Mouse (Mus musculus): ENCODE measurements at regions not wholly inside any gene's neighbourhood (a gene's known extent, or its start where the extent isn't known, plus 50 kb on each side); places are given as distances from the start of the nearest gene placed in this dataset.

DNA sequence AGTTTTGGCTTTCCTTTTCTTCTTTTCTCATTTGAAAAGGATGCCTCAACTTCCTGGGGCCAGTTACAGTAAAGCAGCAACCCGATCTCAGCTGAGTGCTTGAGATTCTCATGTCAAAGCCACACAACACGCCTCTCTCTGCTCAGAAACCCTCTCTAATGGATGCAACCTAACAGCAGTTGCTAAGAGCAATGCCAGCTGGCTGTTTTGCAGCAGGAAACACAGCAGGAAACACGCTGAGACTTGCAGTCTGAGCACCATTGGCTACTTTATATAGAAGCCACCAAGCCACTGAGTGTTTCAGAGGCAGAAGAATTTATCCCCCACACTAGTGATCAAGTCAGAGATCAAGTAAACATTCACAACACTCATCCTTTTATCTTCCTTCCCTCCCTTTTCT lies 193.5 kb upstream of the Foxq1 start:
- no peak for TF ChIP-seq CTCF (IDR thresholded peaks at IDR 0.05; ENCODE audit: low read depth)
- Histone ChIP-seq H3K27ac (ENCODE audit: low read depth) (no peak overlapping the region), H3K4me1 (ENCODE audit: insufficient read depth) (no peaks in the 10 kb centered on the region), H3K4me3 (ENCODE audit: low read depth, low read length) (no peak overlapping the region), H3K4me2 (no peak overlapping the region), H3K36me3 (ENCODE audit: insufficient read depth) (no peaks in the 10 kb centered on the region), H3K27me3 (ENCODE audit: insufficient read depth, low read length) (no peaks in the 10 kb centered on the region), H3K9ac (no peak overlapping the region), H3K9me3 (ENCODE audit: low read depth, low read length) (no peaks in the 10 kb centered on the region)
- WGBS = 7% methylated on average over 3 of the region's 3 CpGs
- peak; percentile 82 for DNase-seq
- ATAC-seq (ENCODE audit: insufficient read depth) = peak; percentile 88

DNA sequence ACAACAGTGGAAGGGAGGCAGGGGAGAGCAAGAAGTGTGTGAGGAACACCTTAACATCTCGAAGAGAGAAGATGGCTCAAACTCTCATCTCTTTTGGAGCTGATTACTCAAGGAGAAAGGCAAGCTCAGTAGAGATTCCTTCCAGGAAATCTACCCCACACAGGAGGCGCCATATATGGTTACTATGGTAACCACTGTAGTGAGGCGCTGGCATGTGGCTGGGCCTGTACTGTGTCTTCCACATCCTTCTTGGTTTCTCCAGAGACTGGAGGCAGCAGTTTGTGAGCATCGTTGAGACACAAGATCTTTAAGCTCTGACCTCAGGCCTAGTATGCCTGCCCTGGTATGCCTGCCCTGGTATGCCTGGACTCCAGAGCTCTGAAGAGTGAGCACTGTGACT lies 191.6 kb upstream of the Foxq1 start:
- DNase-seq = no peak
- H3K27ac ChIP-seq (ENCODE audit: low read depth) = no peak overlapping the region

DNA sequence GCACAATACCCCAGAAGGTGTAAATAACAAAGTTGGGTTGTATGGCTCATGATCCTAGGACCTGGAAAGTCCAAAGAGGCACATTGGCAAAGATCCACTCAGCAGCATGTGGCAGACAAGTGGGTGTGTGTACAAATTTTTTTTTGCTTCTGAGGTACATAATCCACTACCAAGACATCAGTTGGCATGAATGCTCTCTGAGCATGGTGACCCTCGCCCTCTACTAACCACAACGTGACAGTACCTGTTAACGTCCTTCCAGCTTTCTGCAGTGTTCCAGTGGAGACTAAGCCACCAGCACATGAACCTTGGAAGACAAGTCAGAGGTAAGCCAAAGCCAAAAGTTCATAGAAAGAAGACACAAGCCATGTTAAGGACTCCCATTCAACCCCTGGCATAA lies 188.7 kb upstream of the Foxq1 start:
- Histone ChIP-seq H3K9me3 (ENCODE audit: low read depth, low read length) (no peaks in the 10 kb centered on the region), H3K9ac (no peak overlapping the region), H3K4me1 (ENCODE audit: insufficient read depth) (no peaks in the 10 kb centered on the region), H3K4me2 (no peak overlapping the region), H3K27me3 (ENCODE audit: insufficient read depth, low read length) (no peaks in the 10 kb centered on the region), H3K36me3 (ENCODE audit: insufficient read depth) (no peaks in the 10 kb centered on the region), H3K4me3 (ENCODE audit: low read depth, low read length) (no peak overlapping the region), H3K27ac (ENCODE audit: low read depth) (no peak overlapping the region)
- DNase-seq (no peak), ATAC-seq (ENCODE audit: insufficient read depth) (no peak)
- TF ChIP-seq CTCF (IDR thresholded peaks at IDR 0.05; ENCODE audit: low read depth) = no peak
- WGBS = 92% methylated on average over 3 of the region's 3 CpGs

More for the DNA sequence above, 191.6 kb upstream of the Foxq1 start:
- no peak for ATAC-seq (ENCODE audit: insufficient read depth)
- no peak for TF ChIP-seq CTCF (IDR thresholded peaks at IDR 0.05; ENCODE audit: low read depth)
- Histone ChIP-seq H3K36me3 (ENCODE audit: insufficient read depth) (no peaks in the 10 kb centered on the region), H3K27me3 (ENCODE audit: insufficient read depth, low read length) (no peaks in the 10 kb centered on the region), H3K9ac (no peak overlapping the region), H3K4me2 (no peak overlapping the region), H3K4me3 (ENCODE audit: low read depth, low read length) (no peak overlapping the region), H3K4me1 (ENCODE audit: insufficient read depth) (no peaks in the 10 kb centered on the region), H3K9me3 (ENCODE audit: low read depth, low read length) (no peaks in the 10 kb centered on the region)
- 73% methylated on average over 4 of the region's 4 CpGs for WGBS

DNA sequence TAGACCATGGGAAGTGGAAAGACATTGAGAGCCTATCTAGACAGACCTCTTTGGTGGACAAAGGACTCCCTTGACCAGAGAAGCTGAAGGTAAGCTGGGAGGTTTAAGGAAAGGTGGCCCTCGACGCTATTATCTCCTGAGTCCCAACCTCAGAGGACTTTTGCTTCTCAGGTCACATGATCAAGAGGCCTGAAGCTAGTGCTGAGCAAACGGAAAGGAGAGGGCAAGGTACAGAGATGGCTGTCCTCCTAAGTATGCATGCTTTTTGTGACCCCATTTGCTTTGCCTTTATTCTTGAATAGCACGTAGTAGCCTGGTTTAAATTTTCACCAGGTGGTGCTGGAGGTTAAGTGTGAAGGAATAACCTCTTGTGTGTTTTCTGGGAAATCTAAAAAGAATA lies 186.8 kb upstream of the Foxq1 start:
- Histone ChIP-seq H3K9ac (no peak overlapping the region), H3K4me3 (ENCODE audit: low read depth, low read length) (no peak overlapping the region), H3K27ac (ENCODE audit: low read depth) (no peak overlapping the region), H3K36me3 (ENCODE audit: insufficient read depth) (no peaks in the 10 kb centered on the region), H3K4me2 (no peak overlapping the region), H3K4me1 (ENCODE audit: insufficient read depth) (no peaks in the 10 kb centered on the region), H3K27me3 (ENCODE audit: insufficient read depth, low read length) (no peaks in the 10 kb centered on the region), H3K9me3 (ENCODE audit: low read depth, low read length) (no peaks in the 10 kb centered on the region)
- no peak for ATAC-seq (ENCODE audit: insufficient read depth)
- TF ChIP-seq CTCF (IDR thresholded peaks at IDR 0.05; ENCODE audit: low read depth) = no peak
- DNase-seq = no peak
- WGBS = 63% methylated on average over 4 of the region's 4 CpGs

DNA sequence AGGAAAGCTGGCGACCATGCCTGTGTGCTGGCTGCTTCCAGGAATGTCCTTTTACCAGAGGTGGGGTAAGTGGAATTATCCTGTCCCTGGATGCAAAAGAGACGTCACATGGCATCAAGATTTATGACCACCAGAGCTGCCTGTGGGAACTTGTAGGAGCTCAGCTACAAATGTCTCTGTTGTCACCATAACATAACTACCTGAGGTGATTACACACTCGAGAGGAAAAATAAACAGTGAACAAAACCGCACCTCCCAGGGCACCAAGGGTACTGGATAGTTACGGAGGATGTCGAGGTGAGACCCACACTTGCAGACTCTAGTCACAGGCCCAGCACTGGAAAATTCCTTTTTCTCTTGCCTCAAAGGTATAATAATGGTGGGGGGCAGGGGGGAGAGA lies 185.1 kb upstream of the Foxq1 start:
- no peak for DNase-seq
- no peak for TF ChIP-seq CTCF (IDR thresholded peaks at IDR 0.05; ENCODE audit: low read depth)
- 38% methylated on average over 6 of the region's 6 CpGs for WGBS

DNA sequence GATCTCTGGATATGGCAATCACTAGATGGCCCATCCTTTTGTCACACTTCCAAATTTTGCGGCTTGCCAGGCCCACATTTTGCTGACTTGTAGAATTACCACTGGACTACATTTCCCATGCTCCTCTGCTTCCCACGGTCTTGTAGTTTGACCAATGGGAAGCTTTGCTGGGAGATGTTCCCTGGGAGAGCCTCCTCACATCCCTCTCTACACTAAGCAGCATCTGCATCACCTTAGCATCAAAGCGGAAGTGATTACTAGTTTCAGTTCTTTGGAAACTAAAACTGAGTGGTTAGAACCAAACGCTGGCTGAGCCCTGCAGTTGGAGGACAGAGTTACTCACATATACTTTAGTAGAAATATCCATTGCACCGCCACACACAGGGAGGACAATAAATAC lies 181.9 kb upstream of the Foxq1 start:
- DNase-seq = no peak

More for the DNA sequence above, 185.1 kb upstream of the Foxq1 start:
- Histone ChIP-seq H3K27ac (ENCODE audit: low read depth) (no peak overlapping the region), H3K27me3 (ENCODE audit: insufficient read depth, low read length) (no peaks in the 10 kb centered on the region), H3K4me2 (no peak overlapping the region), H3K4me1 (ENCODE audit: insufficient read depth) (no peaks in the 10 kb centered on the region), H3K9me3 (ENCODE audit: low read depth, low read length) (no peaks in the 10 kb centered on the region), H3K9ac (no peak overlapping the region), H3K4me3 (ENCODE audit: low read depth, low read length) (no peak overlapping the region), H3K36me3 (ENCODE audit: insufficient read depth) (no peaks in the 10 kb centered on the region)
- ATAC-seq (ENCODE audit: insufficient read depth) = no peak

DNA sequence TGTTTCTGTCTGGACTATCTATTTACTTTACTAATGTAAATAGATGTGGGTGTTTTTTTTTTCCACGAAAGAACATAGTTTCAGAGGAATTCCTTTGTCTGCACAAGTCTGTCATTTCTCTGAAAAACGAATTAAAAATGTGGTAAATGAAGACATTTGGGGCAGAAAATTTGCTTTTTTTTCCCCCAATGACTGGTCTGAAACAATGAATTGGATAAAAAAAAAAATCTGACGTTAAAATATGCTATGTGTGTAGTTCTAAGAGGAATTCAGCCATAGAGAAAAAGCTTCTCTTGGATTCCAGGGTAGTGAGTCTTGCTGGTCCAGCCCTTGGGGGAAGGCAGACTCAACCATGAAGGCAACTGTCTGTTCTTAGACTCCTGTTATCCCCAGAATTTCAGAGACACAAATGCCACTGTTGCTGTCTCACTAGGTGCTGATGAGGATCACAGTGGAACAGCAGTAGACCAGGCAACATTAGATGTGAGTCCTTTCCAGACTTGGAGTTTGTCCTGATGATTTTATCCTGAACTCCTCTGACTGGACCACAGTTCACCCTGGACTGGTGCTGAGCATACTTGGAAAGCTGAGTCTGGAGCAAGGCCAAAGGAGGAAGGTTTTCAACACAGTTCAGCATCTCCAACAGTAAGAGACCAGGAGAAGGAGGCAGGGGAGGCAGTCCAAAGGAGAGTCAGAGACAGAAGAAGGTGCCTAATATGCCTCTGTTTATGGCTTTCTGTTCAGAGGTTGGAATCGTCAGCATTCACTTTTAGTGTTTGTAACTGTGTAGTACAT lies 162.3 kb upstream of the Foxq1 start:
- Histone ChIP-seq H3K27ac (ENCODE audit: low read depth) (no peak overlapping the region), H3K9me3 (ENCODE audit: low read depth, low read length) (no peaks in the 10 kb centered on the region), H3K9ac (no peak overlapping the region), H3K4me3 (ENCODE audit: low read depth, low read length) (no peak overlapping the region), H3K4me2 (no peak overlapping the region), H3K27me3 (ENCODE audit: insufficient read depth, low read length) (no peaks in the 10 kb centered on the region), H3K36me3 (ENCODE audit: insufficient read depth) (no peaks in the 10 kb centered on the region), H3K4me1 (ENCODE audit: insufficient read depth) (no peaks in the 10 kb centered on the region)
- 31% methylated on average over 4 of the region's 4 CpGs for WGBS
- TF ChIP-seq CTCF (IDR thresholded peaks at IDR 0.05; ENCODE audit: low read depth) = no peak
- DNase-seq = no peak
- ATAC-seq (ENCODE audit: insufficient read depth) = no peak

More for the DNA sequence above, 181.9 kb upstream of the Foxq1 start:
- Histone ChIP-seq H3K9me3 (ENCODE audit: low read depth, low read length) (no peaks in the 10 kb centered on the region), H3K4me2 (no peak overlapping the region), H3K27ac (ENCODE audit: low read depth) (no peak overlapping the region), H3K36me3 (ENCODE audit: insufficient read depth) (no peaks in the 10 kb centered on the region), H3K27me3 (ENCODE audit: insufficient read depth, low read length) (no peaks in the 10 kb centered on the region), H3K4me1 (ENCODE audit: insufficient read depth) (no peaks in the 10 kb centered on the region), H3K4me3 (ENCODE audit: low read depth, low read length) (no peak overlapping the region), H3K9ac (no peak overlapping the region)
- 65% methylated on average over 5 of the region's 5 CpGs for WGBS
- TF ChIP-seq CTCF (IDR thresholded peaks at IDR 0.05; ENCODE audit: low read depth) = no peak
- ATAC-seq (ENCODE audit: insufficient read depth) = no peak
